Mouse (Mus musculus): ENCODE results near the gene Srrm2.

- TF ChIP-seq POLR2A (IDR thresholded peaks at IDR 0.05; ENCODE audit: control insufficient read depth, low read depth, low read length) (no peak), CTCF (IDR thresholded peaks at IDR 0.05; ENCODE audit: control insufficient read depth, insufficient read depth, insufficient replicate concordance, low read depth, low read length) (peak; percentile 69; the same call in 1 of the 2 replicates)
Observed at GRCm38 (mm10) chr17:23853292-23853691, 63.0 kb downstream of the Srrm2 start.
